Mouse (Mus musculus) cerebellum, adult 9-10 months (tissue): ENCODE measurements around the gene Ubr3.
"Not testable (repeated sequence)": the region's sequence is repeated elsewhere in the genome, so short reads cannot be mapped to it uniquely, and the experiment has no call there.

Experiments used
- DNase-seq: peaks from one replicate; pipeline ENCODE4 v3.0.0; 2022

The Ubr3 gene

DNA sequence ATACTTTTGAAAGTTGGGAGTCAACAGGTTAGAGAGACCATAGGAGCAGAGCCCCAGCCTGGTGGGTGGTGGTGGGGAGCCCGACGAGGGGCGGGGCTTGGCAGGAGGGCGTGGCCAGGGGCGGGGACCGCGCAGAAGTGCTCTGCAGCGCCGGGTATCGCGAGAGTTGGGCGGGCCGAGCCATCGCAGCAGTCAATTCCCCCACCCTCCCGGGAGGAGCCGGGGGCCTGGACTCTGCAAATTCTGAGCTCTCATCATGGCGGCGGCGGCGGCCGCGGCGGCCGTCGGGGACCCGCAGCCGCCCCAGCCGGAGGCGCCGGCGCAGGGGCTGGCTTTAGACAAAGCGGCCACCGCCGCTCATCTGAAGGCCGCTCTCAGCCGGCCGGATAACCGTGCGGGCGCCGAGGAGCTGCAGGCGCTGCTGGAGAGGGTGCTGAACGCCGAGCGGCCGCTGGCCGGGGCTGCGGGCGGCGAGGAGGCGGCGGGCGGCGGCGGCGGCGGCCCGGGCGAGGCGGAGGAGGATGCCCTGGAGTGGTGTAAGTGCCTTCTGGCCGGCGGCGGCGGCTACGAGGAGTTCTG, at the start of gene Ubr3:
TSS of gene Ubr3 (plus strand) at position 208 of the 579 bp plus-strand sequence.
- peak; percentile 95 for DNase-seq

- DNase-seq, result no peak
These were observed 47.8 kb upstream of the Ubr3 start for GRCm38 (mm10) chr2:69849215-69849614.

DNA sequence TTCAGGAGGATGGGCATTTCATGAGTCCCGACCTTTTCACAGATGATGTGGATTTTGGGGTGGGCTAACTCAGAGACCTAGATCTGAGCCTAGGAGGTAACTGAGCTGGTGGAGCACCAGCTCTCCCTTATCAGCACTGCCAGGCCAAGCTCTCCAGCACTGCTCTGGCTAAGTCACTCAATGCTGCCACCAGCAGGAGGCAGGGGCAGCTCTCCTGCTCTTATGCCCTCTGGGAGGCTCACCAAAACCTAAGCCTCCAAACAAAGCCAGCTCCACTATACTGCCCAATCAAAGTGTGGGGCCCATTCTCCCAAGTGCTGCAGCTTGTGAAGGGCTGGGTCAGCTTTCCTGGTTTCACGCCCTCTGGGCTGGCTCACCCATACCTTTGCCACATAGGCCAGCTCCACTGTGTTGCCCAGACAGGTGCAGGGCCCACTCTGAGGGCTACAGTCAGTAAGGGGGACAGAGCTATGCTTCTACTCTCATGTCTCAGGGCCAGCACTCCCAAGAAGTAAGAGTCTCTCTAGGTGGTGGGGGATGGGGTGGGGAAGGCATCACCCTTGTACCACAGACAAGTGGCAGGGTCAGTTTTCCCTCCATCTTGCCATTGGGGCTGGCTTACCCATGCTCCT, 45.5 kb upstream of the Ubr3 start:
- DNase-seq, result no peak

DNA sequence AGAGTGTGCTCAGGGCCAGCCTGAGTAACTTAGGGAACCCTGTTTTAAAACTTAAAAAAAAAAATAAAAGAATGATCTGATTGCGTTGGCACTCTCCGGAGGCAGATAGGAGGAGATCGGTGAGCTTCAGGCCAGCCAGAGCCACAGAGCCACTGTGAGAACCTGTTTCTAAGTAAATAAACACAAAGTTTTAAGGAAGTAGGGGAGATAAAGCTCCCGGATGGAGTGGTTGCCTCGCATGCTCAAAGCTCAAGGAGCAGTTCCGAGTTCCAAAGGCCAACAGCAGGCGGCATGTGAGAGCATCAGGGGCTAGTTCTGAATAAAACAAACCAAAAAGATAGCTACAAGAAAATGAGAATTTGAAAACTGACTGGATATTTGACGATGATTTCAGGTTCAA, 40.7 kb upstream of the Ubr3 start:
- no peak for DNase-seq

GRCm38 (mm10) chr2:69857882-69858281, 39.2 kb upstream of the Ubr3 start:
- DNase-seq, result no peak

GRCm38 (mm10) chr2:69860972-69861452, 36.0 kb upstream of the Ubr3 start:
- no peak for DNase-seq

DNA sequence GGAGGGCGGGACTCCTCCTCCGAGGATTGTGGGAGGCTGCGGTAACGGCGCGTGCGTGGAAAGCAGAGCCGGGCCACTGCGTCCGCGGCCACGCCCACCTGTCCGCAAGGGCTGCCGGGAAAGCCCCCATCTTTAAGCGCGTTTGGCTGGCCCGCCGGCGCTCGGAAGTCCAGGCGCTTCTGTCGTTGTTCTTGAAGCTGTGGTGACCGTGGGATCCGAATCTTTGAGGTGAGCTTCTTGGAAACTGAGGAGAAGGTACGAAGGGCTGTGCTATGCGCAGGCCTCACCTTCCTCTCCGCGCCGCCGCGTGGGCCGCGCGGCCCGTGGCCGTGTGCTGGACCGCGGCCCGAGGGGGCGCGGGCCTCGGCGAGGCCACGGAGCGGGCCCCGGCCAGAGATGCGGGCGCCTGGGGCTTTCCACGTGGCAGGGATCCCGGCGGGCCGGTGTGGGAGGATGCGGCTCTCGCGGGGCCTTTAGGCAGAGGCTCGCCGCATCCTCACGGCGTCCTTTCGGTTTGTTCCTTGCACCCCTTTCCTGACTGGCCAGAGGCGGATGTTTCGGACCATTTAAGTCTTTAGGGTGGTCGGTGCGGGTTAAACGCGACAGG, 35.5 kb upstream of the Ubr3 start, which contains the start of gene Ssb:
TSS of gene Ssb (plus strand) at position 78 of the 607 bp plus-strand sequence.
- peak; percentile 92 for DNase-seq

GRCm38 (mm10) chr2:69862117-69862657, 34.9 kb upstream of the Ubr3 start:
- peak; percentile 23 for DNase-seq

DNA sequence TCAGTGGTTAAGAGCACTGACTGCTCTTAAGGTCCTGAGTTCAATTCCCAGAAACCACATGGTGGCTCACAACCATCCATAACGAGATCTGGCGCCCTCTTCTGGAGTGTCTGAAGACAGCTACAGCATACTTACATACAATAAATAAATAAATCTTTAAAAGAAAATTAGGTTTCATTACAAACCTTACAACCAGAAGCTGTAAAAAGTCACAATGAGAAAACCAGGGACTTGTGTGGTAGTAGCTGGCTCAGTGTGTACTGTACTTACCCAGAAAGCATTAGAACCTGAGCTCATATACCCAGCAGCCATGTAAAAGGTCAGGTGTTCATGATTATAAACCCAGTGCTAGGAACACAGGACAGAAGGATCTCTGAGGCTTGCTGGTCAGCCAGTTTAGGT, 13.1 kb upstream of the Ubr3 start:
- DNase-seq, result no peak

GRCm38 (mm10) chr2:69884581-69884980, 12.5 kb upstream of the Ubr3 start:
- no peak for DNase-seq

- no peak for DNase-seq
These were observed 12.0 kb upstream of the Ubr3 start for GRCm38 (mm10) chr2:69885050-69885449.

- DNase-seq, result peak; percentile 80
These were observed 11.4 kb upstream of the Ubr3 start, which contains the start of gene Mettl5 for GRCm38 (mm10) chr2:69885451-69886305. Gene Mettl5 (minus strand): TSS chr2:69885615.

GRCm38 (mm10) chr2:69888957-69889356, 8.1 kb upstream of the Ubr3 start:
- DNase-seq, result no peak

DNA sequence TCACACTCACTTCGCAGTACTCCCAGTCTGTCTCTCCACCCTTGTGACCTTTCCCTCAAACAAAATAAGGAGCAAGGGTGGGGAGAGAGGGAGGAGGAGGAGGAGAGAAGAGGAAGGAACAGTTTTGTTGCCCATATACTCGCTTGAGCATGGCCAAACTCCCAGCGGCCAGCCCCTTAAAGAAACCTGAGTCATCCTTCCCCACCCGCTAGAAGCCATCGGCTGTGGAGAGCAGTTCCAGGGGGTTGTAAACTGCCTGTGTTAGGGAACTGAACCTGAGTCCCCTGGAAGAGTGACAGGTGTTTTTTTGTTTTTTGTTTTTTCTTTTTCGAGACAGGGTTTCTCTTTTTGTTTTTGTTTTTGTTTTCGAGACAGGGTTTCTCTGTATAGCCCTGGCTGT, 6.2 kb upstream of the Ubr3 start:
- DNase-seq, result no peak

DNA sequence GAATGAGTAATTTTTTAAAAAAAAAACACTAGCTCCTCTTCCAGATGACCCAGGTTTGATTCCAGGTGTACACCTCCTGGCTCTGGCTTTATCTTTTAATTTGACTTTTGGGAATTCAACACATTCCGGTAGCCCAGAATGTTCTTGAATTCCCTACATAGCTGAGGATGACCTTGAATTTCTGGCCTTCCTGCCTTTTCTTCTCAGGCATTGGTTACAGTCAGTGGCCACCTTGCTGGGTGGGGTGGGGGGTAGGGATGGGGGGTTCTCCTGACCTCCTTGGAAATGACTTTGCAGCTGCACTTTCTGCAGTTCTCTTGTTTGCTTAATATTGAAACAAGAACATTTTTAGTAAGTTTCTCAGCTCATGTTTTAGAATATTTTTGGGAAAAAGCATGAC, 3.9 kb upstream of the Ubr3 start:
- DNase-seq, result no peak

GRCm38 (mm10) chr2:69893891-69894290, 3.2 kb upstream of the Ubr3 start:
- DNase-seq, result no peak

GRCm38 (mm10) chr2:69895502-69896223, 1.4 kb upstream of the Ubr3 start:
- peak; percentile 30 for DNase-seq

DNA sequence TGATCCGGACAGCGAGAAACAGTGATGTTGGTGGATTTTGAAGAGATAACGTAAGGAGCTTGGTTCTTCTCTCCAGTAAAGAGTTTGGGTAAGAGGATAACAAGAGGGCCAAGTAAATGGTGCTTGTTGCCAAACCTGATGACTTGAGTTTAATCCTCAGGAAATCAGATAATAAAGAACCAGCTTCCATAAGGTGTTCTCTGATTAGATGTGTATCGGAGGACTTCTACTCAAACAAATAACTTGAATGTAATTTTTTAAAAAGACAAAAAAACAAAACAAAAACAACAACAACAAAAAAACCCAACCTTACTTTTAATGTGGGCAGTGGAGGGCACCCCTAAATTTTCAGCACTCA, 843 bp upstream of the Ubr3 start:
- no peak for DNase-seq

DNA sequence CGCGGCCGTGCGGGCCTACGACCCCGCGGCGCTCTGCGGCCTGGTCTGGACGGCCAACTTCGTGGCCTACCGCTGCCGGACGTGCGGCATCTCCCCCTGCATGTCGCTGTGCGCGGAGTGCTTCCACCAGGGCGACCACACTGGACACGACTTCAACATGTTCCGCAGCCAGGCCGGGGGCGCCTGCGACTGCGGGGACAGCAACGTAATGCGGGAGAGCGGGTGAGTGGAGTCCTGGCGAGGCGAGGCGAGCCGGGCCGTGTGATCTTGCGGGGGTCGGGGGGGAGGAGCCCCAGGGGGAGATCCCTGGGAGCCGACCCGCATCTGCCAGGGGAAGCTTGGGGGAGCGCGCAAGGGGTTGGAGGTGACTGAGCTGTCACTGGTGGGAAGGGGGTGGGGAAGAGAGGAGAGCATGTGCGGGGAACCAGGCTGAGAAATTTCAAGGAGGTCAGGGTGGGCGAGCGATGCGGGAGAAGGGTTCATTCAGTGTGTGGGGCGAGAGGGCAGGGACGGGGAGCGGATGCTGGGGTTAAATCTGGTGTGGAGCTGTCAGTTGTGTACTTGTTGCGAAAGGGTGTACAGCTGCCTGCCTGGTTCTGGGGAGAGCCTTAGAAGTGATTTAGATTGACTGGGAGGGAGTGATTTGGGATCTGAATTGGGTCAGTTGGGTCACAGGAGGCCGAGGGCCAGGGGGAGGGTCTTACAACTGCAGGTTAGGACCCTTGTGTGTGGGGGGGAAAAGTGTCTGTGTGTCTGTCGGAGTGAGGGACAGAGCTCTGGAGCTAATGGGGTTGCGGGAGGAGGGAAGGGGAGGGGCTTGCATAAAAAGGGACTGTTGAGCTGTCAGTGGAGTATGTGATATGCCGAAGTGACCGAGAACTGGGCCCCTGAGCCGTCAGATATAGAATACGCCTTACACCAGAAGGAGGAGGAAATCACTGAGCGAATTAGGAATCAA, 851 bp downstream of the Ubr3 start:
- DNase-seq, result peak; percentile 60

GRCm38 (mm10) chr2:69903541-69903940, 6.5 kb downstream of the Ubr3 start:
- DNase-seq, result no peak

DNA sequence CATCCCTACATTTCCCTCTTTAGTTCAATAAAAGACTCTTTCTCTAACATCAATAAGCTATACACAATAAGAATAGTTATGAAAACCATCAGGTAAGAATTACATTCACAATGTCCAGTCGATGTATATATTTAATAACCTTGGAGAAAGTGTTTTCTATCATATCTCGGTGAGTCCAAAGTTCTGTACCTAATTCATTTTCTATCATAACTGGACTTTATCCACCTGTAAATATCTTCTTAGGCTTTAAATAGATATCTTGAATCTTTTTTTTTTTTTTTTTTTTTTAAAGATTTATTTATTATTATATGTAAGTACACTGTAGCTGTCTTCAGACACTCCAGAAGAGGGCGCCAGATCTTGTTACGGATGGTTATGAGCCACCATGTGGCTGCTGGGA, 10.3 kb downstream of the Ubr3 start:
- DNase-seq, result not testable (repeated sequence)
